Mouse (Mus musculus): Measurements from ENCODE around the gene Vrk2.

Gene Vrk2

GRCm38 (mm10) chr11:26593061-26594059 is at the start of gene Vrk2, which contains the start of gene Gm6899:
Vrk2 (minus strand) TSS chr11:26593999.
Gm6899 (plus strand) TSS chr11:26593241.
- peak; percentile 81 for DNase-seq (ENCODE audit: low read depth, low spot score)

- no peak for DNase-seq (ENCODE audit: low read depth, low spot score)
Measured at GRCm38 (mm10) chr11:26642141-26642540, 48.3 kb upstream of the Vrk2 start.

DNA sequence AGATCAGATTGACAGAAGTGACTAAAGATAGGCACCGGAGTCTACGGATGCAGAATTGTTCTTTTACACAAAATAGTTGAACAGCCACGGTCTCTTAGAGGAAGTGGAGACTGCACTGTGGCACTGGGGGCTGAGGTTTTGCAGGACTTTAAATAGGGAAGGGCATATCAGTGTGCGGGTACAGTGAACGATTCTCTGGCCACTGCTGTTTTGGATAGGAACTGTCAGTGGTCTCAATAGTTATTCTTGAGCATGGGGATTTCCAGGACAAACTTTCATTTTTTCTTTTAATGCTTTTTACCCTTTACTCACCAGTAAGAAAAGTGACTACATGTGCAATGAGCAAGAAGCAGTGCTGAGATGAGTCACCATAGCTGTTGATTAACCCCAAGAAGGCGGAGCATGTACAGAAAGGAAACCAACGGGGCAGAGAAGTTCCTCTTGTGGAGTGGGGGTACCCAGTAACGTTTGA is 46.6 kb upstream of the Vrk2 start:
- no peak for DNase-seq (ENCODE audit: low read depth, low spot score)

DNA sequence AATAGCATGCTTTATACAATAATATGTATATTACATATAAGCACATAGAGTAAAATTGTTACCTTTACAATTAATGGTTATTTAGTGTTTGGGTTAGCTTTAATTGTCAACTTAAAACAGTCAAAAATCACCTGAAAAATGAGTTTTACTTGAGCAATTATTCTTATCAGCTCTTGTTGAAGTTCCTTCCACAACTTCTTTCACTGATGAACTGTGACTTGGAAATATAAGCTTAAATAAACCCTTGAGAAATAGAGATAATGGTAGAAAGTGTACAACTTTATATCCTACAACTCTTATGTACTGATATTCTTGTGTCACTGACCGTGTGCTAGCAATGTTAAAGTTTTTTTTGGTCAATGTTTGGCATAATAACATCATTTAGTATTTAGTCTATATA is 42.4 kb upstream of the Vrk2 start:
- DNase-seq (ENCODE audit: low read depth, low spot score), result no peak

DNA sequence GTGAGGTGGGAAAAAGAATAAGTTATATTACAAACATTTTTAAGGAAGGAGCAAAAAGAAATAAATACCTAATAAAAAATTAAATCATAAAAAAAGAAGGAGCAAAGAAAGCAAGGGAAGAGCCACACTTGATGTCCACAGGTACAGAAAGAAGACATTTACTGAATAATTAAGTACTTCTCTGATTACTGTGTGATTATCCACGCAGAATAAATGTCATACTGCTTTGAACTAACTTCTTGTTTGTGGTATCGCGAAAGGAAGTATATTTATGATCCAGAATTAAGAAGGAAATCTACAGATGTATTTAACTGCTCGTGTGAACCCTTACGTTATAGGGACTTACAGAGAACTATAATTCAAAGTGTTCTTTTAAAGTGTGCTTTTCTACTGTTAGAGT is 28.9 kb upstream of the Vrk2 start:
- DNase-seq (ENCODE audit: low read depth, low spot score), result no peak

GRCm38 (mm10) chr11:26618475-26619223 is 24.9 kb upstream of the Vrk2 start:
- no peak for DNase-seq (ENCODE audit: low read depth, low spot score)

DNA sequence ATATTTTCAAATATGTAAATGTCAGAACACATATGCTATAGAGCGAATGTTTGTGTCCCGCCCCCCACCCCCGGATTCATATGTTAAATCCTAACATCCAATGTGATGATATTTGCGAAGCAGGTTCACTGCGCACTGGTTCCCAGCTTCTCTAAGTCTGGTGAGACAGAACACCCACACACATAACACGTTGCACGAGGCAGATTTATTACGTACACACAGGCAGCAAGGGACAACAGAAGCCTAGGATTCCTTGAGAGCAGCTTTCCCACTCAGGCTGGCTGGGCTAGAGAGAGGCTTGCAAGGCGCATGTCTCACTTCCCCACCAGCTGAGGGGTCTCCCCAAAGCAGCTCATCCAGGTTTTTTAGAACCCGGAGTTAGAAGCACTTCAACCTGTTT is 15.0 kb upstream of the Vrk2 start:
- DNase-seq (ENCODE audit: low read depth, low spot score), result no peak

- no peak for DNase-seq (ENCODE audit: low read depth, low spot score)
Measured at GRCm38 (mm10) chr11:26604061-26604655, 10.4 kb upstream of the Vrk2 start.

DNA sequence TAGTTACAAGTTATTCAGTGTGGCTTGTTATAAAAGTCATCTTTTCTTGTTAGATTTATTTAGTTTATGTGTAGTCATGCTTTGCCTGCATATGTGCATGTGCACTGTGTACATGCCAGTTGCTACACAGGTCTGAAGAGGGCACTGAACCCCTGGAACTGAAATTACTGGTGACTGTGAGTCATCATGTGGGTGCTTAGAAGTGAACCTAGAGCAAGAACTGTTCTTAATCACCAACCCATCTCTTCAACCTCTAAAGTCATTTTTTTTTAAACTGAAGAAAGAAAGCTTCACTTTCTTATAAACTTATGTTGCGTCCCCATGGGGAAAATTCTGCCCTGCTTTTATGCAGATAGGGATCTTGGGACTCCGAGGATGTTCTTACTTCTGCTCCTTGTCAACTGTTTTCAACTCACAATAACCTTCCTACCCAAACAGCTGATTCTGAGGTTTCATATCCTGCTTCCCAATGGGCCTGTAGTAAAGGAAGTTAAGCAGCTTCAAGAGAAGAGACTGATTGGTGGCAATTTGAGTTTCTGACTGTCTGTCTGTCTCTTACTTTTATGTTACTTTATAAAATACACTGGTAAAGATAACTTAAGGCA is 7.9 kb upstream of the Vrk2 start:
- no peak for DNase-seq (ENCODE audit: low read depth, low spot score)

- no peak for DNase-seq (ENCODE audit: low read depth, low spot score)
Measured at GRCm38 (mm10) chr11:26600692-26601091, 6.9 kb upstream of the Vrk2 start.

DNA sequence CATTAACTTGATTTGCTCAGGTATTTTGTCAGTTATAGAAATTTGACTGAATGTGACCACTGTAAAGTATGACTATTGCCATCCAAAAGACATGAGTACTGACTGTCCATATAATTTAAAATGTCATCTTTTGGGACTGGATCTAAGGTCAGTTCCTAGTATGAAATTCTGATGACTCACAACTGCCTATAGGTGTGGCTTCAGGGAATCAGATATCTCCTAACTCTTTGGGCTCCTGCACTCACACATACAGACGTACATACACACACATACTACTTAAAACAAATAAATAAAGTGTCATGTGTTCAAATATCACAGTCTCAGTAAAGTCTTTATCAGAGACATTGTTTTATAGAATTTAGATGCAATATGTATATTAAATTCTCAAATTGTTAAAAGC is 5.1 kb upstream of the Vrk2 start:
- DNase-seq (ENCODE audit: low read depth, low spot score), result peak; percentile 68

GRCm38 (mm10) chr11:26597761-26598160 is 4.0 kb upstream of the Vrk2 start:
- no peak for DNase-seq (ENCODE audit: low read depth, low spot score)

DNA sequence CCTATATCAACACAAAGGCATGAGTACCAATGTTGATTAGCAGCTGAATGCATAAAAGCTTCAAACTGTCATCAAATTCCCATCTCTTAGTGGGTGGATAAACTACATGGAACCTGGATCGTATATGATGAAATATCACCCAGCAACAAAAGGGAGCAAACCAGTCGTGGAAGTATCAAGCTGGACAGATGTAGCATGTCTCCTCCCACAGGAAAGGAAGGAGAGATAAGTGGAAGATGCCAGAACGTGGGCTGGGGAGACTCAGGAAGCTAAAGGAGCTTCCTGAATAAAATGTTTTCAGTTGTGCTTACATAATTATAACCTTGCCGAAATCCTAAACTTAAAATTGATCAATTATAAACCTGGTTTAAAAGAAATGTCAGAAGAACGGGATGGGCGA is 3.3 kb upstream of the Vrk2 start:
- no peak for DNase-seq (ENCODE audit: low read depth, low spot score)

DNA sequence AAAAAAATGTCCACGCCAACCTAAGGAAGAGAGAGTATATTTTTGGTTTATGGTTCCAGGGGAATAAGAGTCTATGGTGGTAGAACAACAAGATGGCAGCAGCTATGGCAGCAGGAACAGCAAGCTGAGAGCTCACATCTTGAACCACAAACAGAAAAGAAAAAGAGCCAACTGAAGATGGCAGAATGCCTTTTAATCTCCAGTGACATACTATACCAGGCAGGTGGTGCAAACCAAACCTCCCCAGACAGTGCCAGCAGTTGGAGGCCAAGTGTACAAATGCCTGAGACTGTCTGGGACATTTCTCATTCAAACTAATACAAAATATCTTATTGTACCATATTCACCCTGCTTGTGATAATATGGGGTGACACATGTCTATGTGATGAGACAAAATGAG is 2.4 kb upstream of the Vrk2 start:
- no peak for DNase-seq (ENCODE audit: low read depth, low spot score)

DNA sequence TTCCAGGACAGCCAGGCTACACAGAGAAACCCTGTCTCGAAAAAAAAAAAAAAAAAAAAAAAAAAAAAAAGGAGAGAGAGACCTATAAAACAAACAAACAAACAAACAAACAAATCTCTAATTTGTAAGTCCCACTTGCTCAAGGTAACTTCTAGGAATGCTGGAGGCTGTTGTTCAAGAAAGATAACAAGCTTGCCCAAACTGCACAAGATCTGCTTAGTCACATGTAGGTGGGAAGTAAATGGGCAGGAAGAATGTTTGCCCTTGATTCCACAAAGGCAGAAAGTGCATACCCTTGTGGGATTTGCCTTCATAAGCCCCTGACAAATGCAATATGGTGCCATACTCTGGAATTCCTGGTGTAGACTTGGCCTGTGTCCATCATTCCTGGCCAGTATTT is 688 bp upstream of the Vrk2 start:
- peak; percentile 71 for DNase-seq (ENCODE audit: low read depth, low spot score)

- no peak for DNase-seq (ENCODE audit: low read depth, low spot score)
Measured at GRCm38 (mm10) chr11:26592395-26593053, 1.3 kb downstream of the Vrk2 start.

- no peak for DNase-seq (ENCODE audit: low read depth, low spot score)
Measured at GRCm38 (mm10) chr11:26587184-26587524, 6.6 kb downstream of the Vrk2 start.

- no peak for DNase-seq (ENCODE audit: low read depth, low spot score)
Measured at GRCm38 (mm10) chr11:26586367-26587183, 7.2 kb downstream of the Vrk2 start.

GRCm38 (mm10) chr11:26585409-26586366 is 8.1 kb downstream of the Vrk2 start:
- no peak for DNase-seq (ENCODE audit: low read depth, low spot score)

Measured in c-Kit-negative CD71-positive TER-119-positive erythroid progenitor cells, embryonic 14.5 days (primary cell).